Mouse (Mus musculus) limb, embryonic 10.5 days (tissue): ENCODE measurements at regions not wholly inside any gene's neighbourhood (a gene's known extent, or its start where the extent isn't known, plus 50 kb on each side); places are given as distances from the start of the nearest gene placed in this dataset.
"Not testable (repeated sequence)": the region's sequence is repeated elsewhere in the genome, so short reads cannot be mapped to it uniquely, and the experiment has no call there.

Experiments
- DNase-seq: peaks from one replicate; pipeline ENCODE4 v3.0.0-alpha.2; 2017; ENCODE audit warnings: low spot score
- H3K27ac ChIP-seq: fragments of 300-500 bp; sonication (generic); 2 replicates; pipeline ENCODE4 v1.5.1; 2016; ENCODE audit warnings: mild to moderate bottlenecking
- H3K27me3 ChIP-seq: fragments of 300-500 bp; sonication (generic); 2 replicates; pipeline ENCODE4 v1.6.1; 2016; ENCODE audit warnings: low read depth, mild to moderate bottlenecking; ENCODE audit not compliant: poor library complexity, severe bottlenecking
- H3K36me3 ChIP-seq: fragments of 300-500 bp; sonication (generic); 2 replicates; pipeline ENCODE4 v1.6.1; 2016; ENCODE audit warnings: mild to moderate bottlenecking, moderate library complexity
- H3K4me1 ChIP-seq: fragments of 300-500 bp; sonication (generic); 2 replicates; pipeline ENCODE4 v1.6.1; 2016
- H3K4me3 ChIP-seq: fragments of 300-500 bp; sonication (generic); 2 replicates; pipeline ENCODE4 v1.5.1; 2016; ENCODE audit warnings: mild to moderate bottlenecking, moderate library complexity
- H3K9me3 ChIP-seq: fragments of 300-500 bp; sonication (generic); replicated peaks from 2 replicates; pipeline ENCODE4 v1.6.1; 2016; ENCODE audit warnings: mild to moderate bottlenecking
- WGBS: fragments of 180-500 bp; shearing (Covaris S2); methylation state at CpG from one replicate; pipeline ENCODE4 v1.1.7; 2016; 5-methylcytosine and 5-hydroxymethylcytosine counted together

DNA sequence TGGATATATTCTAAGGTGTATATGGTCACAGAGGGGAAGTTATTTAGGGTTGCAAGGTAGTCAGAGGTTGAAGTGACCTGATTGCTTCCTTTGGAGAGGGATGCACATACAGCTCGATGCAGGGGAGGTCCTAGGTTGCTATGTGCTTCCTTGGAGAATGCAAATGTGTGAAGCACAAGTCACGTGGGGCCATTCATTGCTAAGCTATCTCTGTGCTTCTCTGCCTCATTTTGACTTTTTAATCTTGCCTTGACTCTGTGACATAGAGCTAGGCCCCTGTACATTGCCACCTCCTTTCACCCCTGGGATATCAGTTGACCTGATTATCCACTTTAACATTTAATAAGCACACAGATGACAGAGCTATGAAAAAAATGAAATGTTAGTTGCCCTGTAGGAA, 446.2 kb upstream of the Cwc22 start:
- no peaks in the 10 kb centered on the region for H3K36me3 ChIP-seq
- H3K27me3 ChIP-seq: no peaks in the 10 kb centered on the region
- H3K27ac ChIP-seq: no peak overlapping the region
- no peak overlapping the region for H3K4me3 ChIP-seq
- WGBS: 86% methylated on average over 2 of the region's 2 CpGs
- DNase-seq: no peak
- H3K9me3 ChIP-seq: no peaks in the 10 kb centered on the region
- no peaks in the 10 kb centered on the region for H3K4me1 ChIP-seq

DNA sequence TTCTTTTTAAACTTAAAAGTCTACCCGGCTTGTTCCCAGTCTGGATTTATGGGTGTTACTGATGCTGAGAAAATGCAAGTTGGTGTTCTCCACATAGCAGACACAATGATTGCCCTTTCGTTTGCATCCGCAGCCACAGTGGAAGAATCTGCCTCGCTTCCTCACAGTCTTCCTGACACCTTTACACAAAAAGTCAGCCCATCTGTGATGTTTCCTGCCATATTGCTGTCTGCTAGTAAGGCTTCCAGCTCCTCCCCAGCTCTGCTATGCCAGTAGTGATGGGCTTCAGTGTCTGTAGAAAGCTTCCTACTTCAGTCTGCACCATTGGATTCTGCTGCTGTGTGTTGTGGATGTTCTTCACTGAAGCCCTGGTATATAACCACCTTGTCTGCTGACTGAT, 441.8 kb upstream of the Cwc22 start:
- WGBS: 67% methylated on average over 4 of the region's 4 CpGs
- Histone ChIP-seq H3K27me3 (no peaks in the 10 kb centered on the region), H3K9me3 (no peaks in the 10 kb centered on the region), H3K36me3 (no peaks in the 10 kb centered on the region), H3K27ac (no peak overlapping the region), H3K4me1 (no peaks in the 10 kb centered on the region), H3K4me3 (no peak overlapping the region)
- no peak for DNase-seq

DNA sequence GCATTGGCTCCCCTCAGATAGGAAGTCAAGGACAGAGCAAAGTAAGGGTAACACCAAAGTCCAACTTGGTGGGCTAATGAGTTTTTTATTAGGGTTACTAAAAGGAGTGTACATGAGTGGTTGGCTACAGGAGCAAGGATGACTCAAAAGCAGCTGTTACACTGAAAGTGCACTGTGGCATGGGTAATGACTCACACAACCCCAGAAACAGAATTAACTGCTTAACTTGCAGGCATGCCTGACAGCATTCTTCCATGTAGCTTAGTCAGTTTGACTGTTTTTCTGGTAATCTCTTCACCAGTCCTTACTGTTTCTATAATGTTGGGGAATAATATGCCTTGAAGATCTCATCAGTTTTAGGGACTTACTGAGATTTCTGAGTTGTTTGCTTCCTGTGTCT, 435.1 kb upstream of the Cwc22 start:
- no peak overlapping the region for H3K4me3 ChIP-seq
- H3K27me3 ChIP-seq: no peaks in the 10 kb centered on the region
- no peaks in the 10 kb centered on the region for H3K4me1 ChIP-seq
- H3K27ac ChIP-seq: no peak overlapping the region
- no peaks in the 10 kb centered on the region for H3K36me3 ChIP-seq
- DNase-seq: no peak
- H3K9me3 ChIP-seq: no peaks in the 10 kb centered on the region

DNA sequence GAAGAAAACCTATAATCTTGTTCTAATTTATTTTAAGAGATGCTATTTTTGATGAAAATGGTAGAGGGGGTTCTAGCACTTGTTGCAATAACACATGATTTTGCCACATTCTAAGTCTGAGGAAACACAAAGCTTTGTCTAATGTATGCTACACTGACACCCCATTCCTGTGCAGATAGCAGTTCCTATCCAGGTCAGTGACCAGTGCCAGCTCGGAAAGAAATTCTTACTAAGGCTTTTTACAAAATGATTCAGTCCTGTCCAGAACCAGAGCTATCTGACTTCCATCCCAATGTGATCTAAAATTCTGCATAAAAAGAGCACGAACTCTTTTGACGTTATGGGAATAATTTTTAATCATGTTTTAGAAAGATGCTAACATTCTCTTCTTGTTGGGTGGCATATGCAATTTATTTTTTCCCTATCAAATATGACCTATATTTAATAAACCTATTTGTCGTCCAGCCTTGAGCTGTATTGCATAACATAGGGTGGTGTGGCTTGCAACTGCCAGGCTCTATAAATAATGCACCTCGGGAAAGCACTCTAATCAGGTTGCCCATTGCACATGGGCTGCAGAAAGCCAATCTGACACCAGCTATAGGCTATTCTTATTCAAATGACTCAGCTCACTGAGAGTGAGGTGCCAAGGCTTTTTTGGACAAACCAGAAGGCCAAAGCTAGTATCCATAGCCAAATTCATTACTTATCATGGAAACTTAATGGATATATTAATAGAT, 385.7 kb upstream of the Cwc22 start:
- WGBS: 92% methylated on average over 5 of the region's 5 CpGs
- DNase-seq: no peak
- no peak overlapping the region for H3K27ac ChIP-seq

DNA sequence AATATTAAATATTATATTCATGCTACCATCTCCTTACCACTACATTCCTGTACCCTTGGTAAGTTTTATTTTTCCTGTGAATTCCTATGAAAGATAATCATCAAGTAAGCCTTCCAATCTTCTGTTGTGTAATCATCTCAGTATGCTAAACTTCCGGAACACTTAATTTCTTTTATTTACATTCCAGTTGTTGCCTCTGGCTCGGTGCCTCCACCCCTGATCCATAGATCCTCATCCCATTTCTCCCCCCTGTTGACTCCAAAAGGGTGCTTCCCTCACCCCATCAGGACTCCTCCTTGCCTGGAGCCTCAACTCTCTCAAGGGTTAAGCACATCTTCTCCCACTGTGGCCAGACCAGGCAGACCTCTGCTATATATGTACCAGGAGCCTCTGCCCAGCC, 379.9 kb upstream of the Cwc22 start:
- Histone ChIP-seq H3K27me3 (no peaks in the 10 kb centered on the region), H3K36me3 (no peaks in the 10 kb centered on the region), H3K9me3 (no peaks in the 10 kb centered on the region), H3K4me1 (no peaks in the 10 kb centered on the region), H3K27ac (no peak overlapping the region), H3K4me3 (no peak overlapping the region)
- 94% methylated on average over 2 of the region's 2 CpGs for WGBS
- DNase-seq: no peak

More for the DNA sequence above, 385.7 kb upstream of the Cwc22 start:
- Histone ChIP-seq H3K36me3 (no peaks in the 10 kb centered on the region), H3K4me1 (no peaks in the 10 kb centered on the region), H3K27me3 (no peaks in the 10 kb centered on the region), H3K9me3 (no peaks in the 10 kb centered on the region), H3K4me3 (no peak overlapping the region)

DNA sequence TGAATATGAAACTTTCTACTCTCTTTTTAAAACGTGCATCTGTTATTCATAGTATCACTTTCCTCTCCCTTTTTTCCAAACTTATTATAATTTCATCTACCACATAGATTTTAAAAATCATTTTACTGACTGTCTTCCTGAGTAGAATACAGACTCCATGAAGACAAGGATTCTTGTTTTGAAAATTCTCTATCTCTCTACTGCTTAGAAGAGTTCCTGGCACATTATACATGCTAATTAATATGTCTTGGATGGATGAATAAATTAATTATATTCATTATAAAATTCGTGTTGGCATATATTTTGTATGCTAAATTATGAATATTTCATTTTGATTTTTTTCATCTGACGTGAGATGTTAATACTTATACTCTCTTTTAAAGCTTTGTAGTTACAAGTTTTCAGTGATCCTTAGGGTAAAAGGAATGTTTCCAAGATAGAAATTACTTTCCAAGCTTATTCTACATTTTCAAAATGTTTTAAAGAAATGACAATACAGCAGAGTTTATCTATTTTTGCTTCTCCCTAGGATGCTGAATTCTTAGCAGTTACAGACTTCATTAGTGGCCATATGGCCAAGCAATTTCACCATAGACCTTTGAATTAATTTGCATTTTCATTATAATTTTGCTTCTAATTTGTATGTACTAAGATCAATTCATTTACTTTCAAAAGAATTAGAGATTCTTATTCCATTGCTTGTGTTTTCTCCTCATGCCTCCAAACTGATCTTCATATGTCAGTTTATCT, 376.2 kb upstream of the Cwc22 start:
- Histone ChIP-seq H3K4me3 (no peak overlapping the region), H3K4me1 (no peaks in the 10 kb centered on the region), H3K9me3 (no peaks in the 10 kb centered on the region), H3K27ac (no peak overlapping the region), H3K36me3 (no peaks in the 10 kb centered on the region), H3K27me3 (no peaks in the 10 kb centered on the region)
- no peak for DNase-seq
- 80% methylated on average over 3 of the region's 3 CpGs for WGBS

- Histone ChIP-seq H3K4me1 (no peaks in the 10 kb centered on the region), H3K27ac (no peak overlapping the region), H3K4me3 (no peak overlapping the region), H3K36me3 (no peaks in the 10 kb centered on the region), H3K9me3 (no peaks in the 10 kb centered on the region), H3K27me3 (no peaks in the 10 kb centered on the region)
- WGBS: 83% methylated on average over 13 of the region's 13 CpGs
- DNase-seq: no peak
Observed at GRCm38 (mm10) chr2:78311766-78312491, 365.8 kb upstream of the Cwc22 start.

DNA sequence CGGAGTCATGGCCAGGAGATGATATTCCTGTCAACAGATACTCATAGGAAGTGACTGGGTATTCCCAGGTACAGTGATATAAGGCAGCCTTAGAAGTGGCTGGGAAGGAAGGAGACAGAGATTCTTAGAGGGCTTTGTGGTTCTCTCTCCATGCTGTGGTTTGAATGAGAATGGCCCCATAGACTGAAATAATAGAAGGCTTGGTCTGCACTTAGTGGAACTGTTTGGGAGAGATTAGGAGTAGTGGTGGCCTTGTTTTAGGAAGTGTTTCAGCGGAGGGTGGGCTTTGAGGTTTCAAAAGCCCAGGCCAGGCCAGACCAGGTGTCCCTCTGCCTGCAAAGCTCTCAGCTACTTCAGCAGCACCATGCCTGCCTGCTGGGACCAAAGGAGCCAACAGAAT, 363.2 kb upstream of the Cwc22 start:
- DNase-seq: no peak
- Histone ChIP-seq H3K36me3 (no peaks in the 10 kb centered on the region), H3K27ac (no peak overlapping the region), H3K4me1 (no peaks in the 10 kb centered on the region), H3K27me3 (no peaks in the 10 kb centered on the region), H3K9me3 (no peaks in the 10 kb centered on the region), H3K4me3 (no peak overlapping the region)
- 79% methylated on average over 2 of the region's 2 CpGs for WGBS

DNA sequence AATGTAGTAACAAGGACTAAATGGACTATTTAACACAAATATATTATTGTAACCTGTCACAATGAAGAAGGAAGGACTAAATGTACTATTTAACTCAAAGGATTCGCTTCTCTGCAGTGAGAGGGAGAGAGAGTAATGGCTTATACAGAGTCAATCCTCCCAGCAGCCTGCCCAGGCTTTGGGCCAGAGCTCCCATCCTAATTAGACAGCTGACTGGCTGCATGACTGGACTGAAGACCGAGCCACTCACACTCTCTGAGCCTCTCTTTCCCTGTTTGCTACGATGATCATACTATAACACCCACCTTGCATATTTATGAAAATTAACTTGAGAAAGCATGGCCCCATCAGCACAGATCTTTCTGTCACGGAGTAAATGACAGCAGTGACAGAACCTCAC, 360.7 kb upstream of the Cwc22 start:
- H3K4me3 ChIP-seq: no peak overlapping the region
- no peaks in the 10 kb centered on the region for H3K9me3 ChIP-seq
- no peaks in the 10 kb centered on the region for H3K4me1 ChIP-seq
- no peak for DNase-seq
- 87% methylated on average over 4 of the region's 4 CpGs for WGBS
- no peak overlapping the region for H3K27ac ChIP-seq
- no peaks in the 10 kb centered on the region for H3K27me3 ChIP-seq
- no peaks in the 10 kb centered on the region for H3K36me3 ChIP-seq

- Histone ChIP-seq H3K27ac (no peak overlapping the region), H3K27me3 (no peaks in the 10 kb centered on the region), H3K9me3 (no peaks in the 10 kb centered on the region), H3K4me3 (no peak overlapping the region), H3K36me3 (no peaks in the 10 kb centered on the region), H3K4me1 (no peaks in the 10 kb centered on the region)
- WGBS: 19% methylated on average over 1 of the region's 1 CpGs
- no peak for DNase-seq
Observed at GRCm38 (mm10) chr2:78291665-78292064, 345.5 kb upstream of the Cwc22 start.

GRCm38 (mm10) chr2:78284806-78285205, 338.6 kb upstream of the Cwc22 start:
- no peak for DNase-seq
- H3K4me3 ChIP-seq: no peak overlapping the region
- H3K9me3 ChIP-seq: no peaks in the 10 kb centered on the region
- peaks cover 10% of the 10 kb centered on the region for H3K4me1 ChIP-seq
- H3K27me3 ChIP-seq: no peaks in the 10 kb centered on the region
- H3K36me3 ChIP-seq: no peaks in the 10 kb centered on the region
- H3K27ac ChIP-seq: no peak overlapping the region

GRCm38 (mm10) chr2:78283605-78284004, 337.4 kb upstream of the Cwc22 start:
- Histone ChIP-seq H3K4me1 (peaks cover 10% of the 10 kb centered on the region), H3K27me3 (no peaks in the 10 kb centered on the region), H3K27ac (no peak overlapping the region), H3K36me3 (no peaks in the 10 kb centered on the region), H3K9me3 (no peaks in the 10 kb centered on the region), H3K4me3 (no peak overlapping the region)
- DNase-seq: no peak
- WGBS: 83% methylated on average over 4 of the region's 4 CpGs

GRCm38 (mm10) chr2:78281846-78282245, 335.7 kb upstream of the Cwc22 start:
- H3K9me3 ChIP-seq, H3K4me3 ChIP-seq, DNase-seq, H3K4me1 ChIP-seq, H3K36me3 ChIP-seq, H3K27ac ChIP-seq, H3K27me3 ChIP-seq: not testable (repeated sequence)
- 62% methylated on average over 6 of the region's 6 CpGs for WGBS
